Mouse (Mus musculus): ENCODE results near the gene E2f6. TPM values are rescaled to one million over a fixed set of nuclear protein-coding genes. Genes with fewer than 3 reads are reported as not detected.

The E2f6 gene
- total and polyA plus RNA-seq, 2 experiments from 2014 or later: 34.1 to 50.4 TPM

- Histone ChIP-seq H3K4me1 (ENCODE audit: control insufficient read depth, insufficient read depth) (peaks cover 57% of the 10 kb centered on the region), H3K4me3 (ENCODE audit: low read depth, low read length) (no peak overlapping the region), H3K27ac (ENCODE audit: low read depth) (no peak overlapping the region), H3K9ac (replicated peaks; ENCODE audit: low read depth, low read length) (no peak overlapping the region), H3K4me2 (ENCODE audit: low read depth, low read length) (no peak overlapping the region), H3K36me3 (replicated peaks; ENCODE audit: control insufficient read depth, insufficient read depth, low read length) (no peaks in the 10 kb centered on the region), H3K27me3 (ENCODE audit: control insufficient read depth, insufficient read depth, low read length) (no peaks in the 10 kb centered on the region), H3K9me3 (replicated peaks; ENCODE audit: control insufficient read depth, low read length) (no peaks in the 10 kb centered on the region)
- DNase-seq (ENCODE audit: low spot score): no peak
- TF ChIP-seq CTCF (IDR thresholded peaks at IDR 0.05; ENCODE audit: low read depth): no peak
- TF ChIP-seq EP300 (IDR thresholded peaks at IDR 0.05; ENCODE audit: low read depth): no peak
- WGBS: 80% methylated on average over 1 of the region's 1 CpGs
- ATAC-seq (ENCODE audit: insufficient read depth, low read depth): no peak
Measured at GRCm38 (mm10) chr12:16872006-16872405, 61.2 kb downstream of the E2f6 start.

DNA sequence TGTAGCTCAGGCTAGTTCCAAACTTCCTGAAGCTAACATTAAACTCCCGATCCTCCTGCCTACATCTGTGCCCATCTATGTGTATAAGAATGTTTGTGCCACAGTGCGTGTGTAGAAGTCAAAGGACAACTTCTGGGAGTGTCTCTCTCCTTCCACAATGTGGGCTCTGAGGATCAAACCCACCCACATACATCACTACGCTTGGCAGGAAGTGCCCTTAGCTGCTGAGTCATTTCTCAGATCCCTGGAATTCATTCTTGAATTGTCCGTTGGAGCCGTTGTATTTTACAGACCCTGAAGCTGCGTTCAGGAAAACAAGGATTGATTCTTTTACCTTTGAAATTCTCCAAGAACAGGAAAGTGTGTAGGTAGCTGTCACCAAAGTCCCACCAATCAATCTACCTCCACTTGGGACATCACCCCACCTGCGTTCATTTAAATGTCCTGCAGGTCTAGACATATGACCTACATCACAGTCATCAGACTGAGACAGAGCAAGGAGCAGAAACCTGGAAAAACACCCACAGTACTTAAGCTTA is 62.2 kb downstream of the E2f6 start:
- Histone ChIP-seq H3K9ac (replicated peaks; ENCODE audit: low read depth, low read length) (no peak overlapping the region), H3K4me2 (ENCODE audit: low read depth, low read length) (no peak overlapping the region), H3K27ac (ENCODE audit: low read depth) (no peak overlapping the region), H3K4me3 (ENCODE audit: low read depth, low read length) (no peak overlapping the region), H3K27me3 (ENCODE audit: control insufficient read depth, insufficient read depth, low read length) (no peaks in the 10 kb centered on the region), H3K9me3 (replicated peaks; ENCODE audit: control insufficient read depth, low read length) (no peaks in the 10 kb centered on the region), H3K36me3 (replicated peaks; ENCODE audit: control insufficient read depth, insufficient read depth, low read length) (no peaks in the 10 kb centered on the region), H3K4me1 (ENCODE audit: control insufficient read depth, insufficient read depth) (peaks cover 61% of the 10 kb centered on the region)
- 55% methylated on average over 7 of the region's 7 CpGs for WGBS
- ATAC-seq (ENCODE audit: insufficient read depth, low read depth): no peak
- DNase-seq (ENCODE audit: low spot score): no peak
- TF ChIP-seq EP300 (IDR thresholded peaks at IDR 0.05; ENCODE audit: low read depth) (no peak), CTCF (IDR thresholded peaks at IDR 0.05; ENCODE audit: low read depth) (no peak)

DNA sequence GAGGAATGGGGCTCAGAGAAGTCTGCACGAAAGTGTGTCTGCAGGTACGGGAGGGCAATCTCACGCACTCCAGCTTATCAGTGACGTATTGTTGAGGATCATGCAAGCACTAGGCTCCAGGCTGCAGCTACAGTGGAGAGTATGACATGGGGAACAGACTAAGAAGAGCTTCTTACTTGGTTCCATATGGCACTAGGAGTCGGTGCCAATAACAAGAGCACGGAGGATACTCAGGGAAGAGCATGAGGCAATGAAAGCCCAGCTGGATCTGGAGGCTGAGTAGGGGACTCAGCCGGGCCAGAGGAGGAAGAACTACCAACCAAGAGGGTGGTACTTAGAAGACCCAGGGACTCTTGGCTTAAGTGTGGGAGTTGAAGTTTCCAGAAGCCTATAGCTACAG is 62.8 kb downstream of the E2f6 start:
- Histone ChIP-seq H3K4me3 (ENCODE audit: low read depth, low read length) (no peak overlapping the region), H3K27me3 (ENCODE audit: control insufficient read depth, insufficient read depth, low read length) (no peaks in the 10 kb centered on the region), H3K4me1 (ENCODE audit: control insufficient read depth, insufficient read depth) (peaks cover 63% of the 10 kb centered on the region), H3K27ac (ENCODE audit: low read depth) (no peak overlapping the region), H3K4me2 (ENCODE audit: low read depth, low read length) (no peak overlapping the region), H3K9ac (replicated peaks; ENCODE audit: low read depth, low read length) (no peak overlapping the region), H3K36me3 (replicated peaks; ENCODE audit: control insufficient read depth, insufficient read depth, low read length) (no peaks in the 10 kb centered on the region), H3K9me3 (replicated peaks; ENCODE audit: control insufficient read depth, low read length) (no peaks in the 10 kb centered on the region)
- TF ChIP-seq EP300 (IDR thresholded peaks at IDR 0.05; ENCODE audit: low read depth): no peak
- TF ChIP-seq CTCF (IDR thresholded peaks at IDR 0.05; ENCODE audit: low read depth): no peak
- ATAC-seq (ENCODE audit: insufficient read depth, low read depth) (no peak), DNase-seq (ENCODE audit: low spot score) (no peak)
- WGBS: 55% methylated on average over 7 of the region's 7 CpGs

- TF ChIP-seq CTCF (IDR thresholded peaks at IDR 0.05; ENCODE audit: low read depth) (no peak), EP300 (IDR thresholded peaks at IDR 0.05; ENCODE audit: low read depth) (no peak)
- no peaks in the 10 kb centered on the region for H3K27me3 ChIP-seq (ENCODE audit: control insufficient read depth, insufficient read depth, low read length)
- ATAC-seq (ENCODE audit: insufficient read depth, low read depth) (no peak), DNase-seq (ENCODE audit: low spot score) (peak; percentile 33)
- peaks cover 59% of the 10 kb centered on the region for H3K4me1 ChIP-seq (ENCODE audit: control insufficient read depth, insufficient read depth)
- no peak overlapping the region for H3K4me3 ChIP-seq (ENCODE audit: low read depth, low read length)
- H3K36me3 ChIP-seq (replicated peaks; ENCODE audit: control insufficient read depth, insufficient read depth, low read length): no peaks in the 10 kb centered on the region
- H3K27ac ChIP-seq (ENCODE audit: low read depth): no peak overlapping the region
- no peaks in the 10 kb centered on the region for H3K9me3 ChIP-seq (replicated peaks; ENCODE audit: control insufficient read depth, low read length)
- 15% methylated on average over 2 of the region's 2 CpGs for WGBS
- H3K9ac ChIP-seq (replicated peaks; ENCODE audit: low read depth, low read length): no peak overlapping the region
- H3K4me2 ChIP-seq (ENCODE audit: low read depth, low read length): no peak overlapping the region
Measured at GRCm38 (mm10) chr12:16874086-16874485, 63.3 kb downstream of the E2f6 start.

GRCm38 (mm10) chr12:16875269-16875668 is 64.5 kb downstream of the E2f6 start:
- no peaks in the 10 kb centered on the region for H3K9me3 ChIP-seq (replicated peaks; ENCODE audit: control insufficient read depth, low read length)
- H3K4me3 ChIP-seq (ENCODE audit: low read depth, low read length): no peak overlapping the region
- peak overlapping the region; percentile 31 for H3K27ac ChIP-seq (ENCODE audit: low read depth)
- TF ChIP-seq EP300 (IDR thresholded peaks at IDR 0.05; ENCODE audit: low read depth) (no peak), CTCF (IDR thresholded peaks at IDR 0.05; ENCODE audit: low read depth) (no peak)
- ATAC-seq (ENCODE audit: insufficient read depth, low read depth) (no peak), DNase-seq (ENCODE audit: low spot score) (peak; percentile 65)
- no peaks in the 10 kb centered on the region for H3K27me3 ChIP-seq (ENCODE audit: control insufficient read depth, insufficient read depth, low read length)
- peaks cover 50% of the 10 kb centered on the region for H3K4me1 ChIP-seq (ENCODE audit: control insufficient read depth, insufficient read depth)
- WGBS: 23% methylated on average over 4 of the region's 4 CpGs
- no peak overlapping the region for H3K4me2 ChIP-seq (ENCODE audit: low read depth, low read length)
- no peak overlapping the region for H3K9ac ChIP-seq (replicated peaks; ENCODE audit: low read depth, low read length)
- H3K36me3 ChIP-seq (replicated peaks; ENCODE audit: control insufficient read depth, insufficient read depth, low read length): no peaks in the 10 kb centered on the region

DNA sequence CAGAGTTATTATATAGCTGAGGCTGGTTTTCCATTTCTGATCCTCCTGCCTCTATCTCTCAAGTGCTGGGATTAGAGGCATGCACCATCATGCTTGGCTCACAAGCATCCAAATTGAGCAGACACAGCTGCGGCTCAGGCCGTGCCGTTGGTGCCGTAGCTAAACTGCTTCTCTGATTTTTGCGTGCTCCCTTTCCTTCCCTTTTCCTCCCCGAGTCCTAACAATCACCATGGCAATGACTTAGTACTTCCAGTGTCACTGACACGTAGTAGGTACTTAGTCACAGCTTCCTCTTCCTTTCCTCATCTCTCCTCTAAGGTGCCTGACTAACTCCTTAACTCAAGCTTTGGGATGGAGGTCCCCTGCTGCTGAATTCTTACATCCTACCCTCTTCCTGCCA is 64.9 kb downstream of the E2f6 start:
- Histone ChIP-seq H3K4me3 (ENCODE audit: low read depth, low read length) (no peak overlapping the region), H3K27ac (ENCODE audit: low read depth) (peak overlapping the region; percentile 31), H3K9ac (replicated peaks; ENCODE audit: low read depth, low read length) (no peak overlapping the region), H3K4me2 (ENCODE audit: low read depth, low read length) (no peak overlapping the region), H3K27me3 (ENCODE audit: control insufficient read depth, insufficient read depth, low read length) (no peaks in the 10 kb centered on the region), H3K36me3 (replicated peaks; ENCODE audit: control insufficient read depth, insufficient read depth, low read length) (no peaks in the 10 kb centered on the region), H3K9me3 (replicated peaks; ENCODE audit: control insufficient read depth, low read length) (no peaks in the 10 kb centered on the region), H3K4me1 (ENCODE audit: control insufficient read depth, insufficient read depth) (peaks cover 46% of the 10 kb centered on the region)
- TF ChIP-seq EP300 (IDR thresholded peaks at IDR 0.05; ENCODE audit: low read depth) (no peak), CTCF (IDR thresholded peaks at IDR 0.05; ENCODE audit: low read depth) (no peak)
- ATAC-seq (ENCODE audit: insufficient read depth, low read depth): no peak
- no peak for DNase-seq (ENCODE audit: low spot score)
- 49% methylated on average over 7 of the region's 7 CpGs for WGBS

Measured in heart, postnatal 0 days (tissue).